Mouse (Mus musculus): ENCODE data around the gene Hmgn3. TPM values are rescaled to one million over a fixed set of nuclear protein-coding genes. Genes with fewer than 3 reads are reported as not detected.
A peak's percentile ranks its signal among the peaks of the same experiment; 100 is the strongest.
"Not testable (repeated sequence)": the region's sequence is repeated elsewhere in the genome, so short reads cannot be mapped to it uniquely, and the experiment has no call there.

Gene Hmgn3
- total RNA-seq (2021) = 10 to 100 TPM; 55.5 to 82.5 TPM
- long read RNA-seq, experiment 1, transcript Hmgn3-203 (5 exons, 1,391 nt) = minor isoform, 25 of 126 reads
- long read RNA-seq, experiment 1, transcript Hmgn3-202 (6 exons, 983 nt) = minor isoform, 29 of 126 reads
- long read RNA-seq, experiment 1, transcript Hmgn3-201 (6 exons, 862 nt) = major isoform, 52 of 126 reads
- long read RNA-seq, experiment 1, transcript Hmgn3-208 (2 exons, 560 nt) = minor isoform, 7 of 126 reads
- long read RNA-seq, experiment 1, partial matches to known transcripts = 5 of 126 reads
- long read RNA-seq, experiment 1, other reads (novel, unspliced or antisense) = 7 of 126 reads
- long read RNA-seq, experiment 2, transcript Hmgn3-202 (6 exons, 983 nt) = minor isoform, 23 of 86 reads
- long read RNA-seq, experiment 2, transcript Hmgn3-203 (5 exons, 1,391 nt) = minor isoform, 19 of 86 reads
- long read RNA-seq, experiment 2, transcript Hmgn3-208 (2 exons, 560 nt) = minor isoform, 11 of 86 reads
- long read RNA-seq, experiment 2, transcript Hmgn3-201 (6 exons, 862 nt) = major isoform, 26 of 86 reads
- long read RNA-seq, experiment 2, partial matches to known transcripts = 5 of 86 reads
- long read RNA-seq, experiment 2, other reads (novel, unspliced or antisense) = 2 of 86 reads

GRCm38 (mm10) chr9:83146446-83147188 is at the start of gene Hmgn3:
Gene Hmgn3 (minus strand): TSS chr9:83146685.
- peak; percentile 95 for DNase-seq

- DNase-seq = no peak
These were observed 49.3 kb upstream of the Hmgn3 start for GRCm38 (mm10) chr9:83195765-83196164.

DNA sequence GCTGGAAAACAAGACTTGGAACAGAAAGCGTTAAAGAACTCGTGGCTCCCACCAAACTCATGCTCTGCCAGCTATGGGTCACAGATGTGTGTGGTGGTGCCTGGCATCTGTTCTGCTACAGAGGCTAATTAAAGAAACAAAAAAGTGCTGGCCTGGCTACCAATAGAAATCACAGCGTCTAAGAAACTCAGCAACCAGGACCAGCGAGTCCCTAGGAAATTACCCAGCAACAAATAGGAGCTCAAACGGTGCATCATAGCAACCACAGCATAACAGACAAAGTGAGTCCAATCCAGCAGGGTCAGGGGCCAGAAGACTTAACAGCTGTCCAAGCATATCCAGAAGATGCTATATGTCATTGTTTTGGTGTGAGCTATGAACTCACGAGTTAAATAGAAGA is 48.5 kb upstream of the Hmgn3 start:
- DNase-seq = no peak

DNA sequence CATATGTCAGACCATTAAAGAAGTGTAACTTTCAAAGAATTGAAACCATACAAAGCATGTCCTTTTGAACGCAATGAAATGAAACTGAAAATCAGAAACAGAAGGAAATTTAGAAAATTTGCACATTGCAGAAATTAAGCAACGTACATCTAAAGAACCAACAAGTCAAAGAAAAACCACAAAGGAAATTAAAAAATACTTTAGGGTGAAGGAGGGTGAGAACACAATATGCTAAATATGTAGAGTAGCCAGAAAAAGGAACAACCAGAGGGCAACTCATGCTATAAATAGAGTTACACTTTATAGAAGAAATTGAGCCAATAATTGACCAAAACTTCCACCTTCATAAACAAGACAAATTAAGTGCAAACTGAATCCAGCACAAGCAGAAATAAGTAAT is 41.3 kb upstream of the Hmgn3 start:
- DNase-seq = no peak

- peak; percentile 74 for DNase-seq
These were observed 667 bp downstream of the Hmgn3 start for GRCm38 (mm10) chr9:83145591-83146445.

GRCm38 (mm10) chr9:83129831-83130230 is 16.7 kb downstream of the Hmgn3 start:
- no peak for DNase-seq

GRCm38 (mm10) chr9:83127840-83128239 is 18.6 kb downstream of the Hmgn3 start:
- no peak for DNase-seq

DNA sequence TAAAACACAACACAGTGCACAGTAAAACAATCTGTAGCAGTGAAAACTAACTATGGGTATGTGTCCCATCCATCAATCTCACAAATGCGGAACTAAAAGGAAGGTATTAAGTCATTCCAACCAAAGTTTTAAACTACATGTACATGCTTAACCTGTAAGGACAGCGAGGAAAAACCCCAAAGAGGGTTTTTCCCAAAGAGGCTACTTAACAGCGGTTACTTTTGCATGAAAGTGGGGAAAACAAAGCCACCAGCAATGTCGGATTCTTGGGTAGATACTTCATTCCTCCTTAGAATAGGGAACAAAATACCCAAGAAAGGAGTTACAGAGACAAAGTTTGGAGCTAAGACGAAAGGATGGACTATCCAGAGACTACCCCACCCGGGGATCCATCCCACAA is 20.0 kb downstream of the Hmgn3 start:
- DNase-seq = not testable (repeated sequence)

- no peak for DNase-seq
These were observed 27.3 kb downstream of the Hmgn3 start for GRCm38 (mm10) chr9:83119211-83119610.

DNA sequence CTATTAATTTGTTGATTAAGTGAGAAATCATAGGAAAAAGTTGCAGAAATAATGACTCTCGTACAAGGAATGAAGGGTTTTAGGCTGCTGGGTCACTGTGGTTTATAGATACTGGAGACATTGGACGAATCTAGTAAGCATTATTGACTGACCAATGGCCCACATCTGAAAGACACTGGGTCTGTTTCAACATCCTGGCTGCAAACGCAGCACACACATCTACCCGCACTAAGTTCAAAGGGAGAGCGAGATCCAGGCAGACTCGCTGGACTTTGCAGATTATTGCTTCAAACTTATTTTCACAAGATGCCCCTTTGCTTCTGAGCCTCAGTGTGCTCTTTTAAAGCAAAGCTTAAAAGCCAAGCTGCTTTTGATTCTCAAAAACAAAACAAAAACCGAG is 29.0 kb downstream of the Hmgn3 start:
- no peak for DNase-seq

- DNase-seq = no peak
These were observed 29.6 kb downstream of the Hmgn3 start for GRCm38 (mm10) chr9:83116774-83117474.

GRCm38 (mm10) chr9:83115676-83116075 is 30.8 kb downstream of the Hmgn3 start:
- no peak for DNase-seq

DNA sequence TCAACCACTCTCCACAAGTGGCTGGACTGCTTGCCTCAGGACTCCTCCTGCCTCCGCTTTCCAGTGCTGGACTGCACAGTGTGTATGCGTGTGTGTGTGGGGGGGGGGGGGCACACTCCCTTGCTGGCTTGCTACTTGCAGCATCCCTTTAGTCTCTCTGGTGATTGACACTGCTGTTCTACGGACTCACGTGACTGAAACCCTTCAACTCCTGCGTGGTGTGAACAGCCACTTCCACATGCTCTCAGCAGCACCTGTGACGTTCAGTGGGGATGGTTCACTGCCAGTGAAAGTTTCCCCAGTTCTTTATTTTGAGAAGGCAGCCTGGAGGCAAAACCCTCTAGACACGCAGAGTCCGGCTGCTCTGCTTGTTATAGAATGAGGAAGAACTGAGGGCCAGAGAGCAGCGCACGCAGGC is 32.7 kb downstream of the Hmgn3 start:
- no peak for DNase-seq

GRCm38 (mm10) chr9:83112305-83112768 is 34.1 kb downstream of the Hmgn3 start:
- DNase-seq = no peak

DNA sequence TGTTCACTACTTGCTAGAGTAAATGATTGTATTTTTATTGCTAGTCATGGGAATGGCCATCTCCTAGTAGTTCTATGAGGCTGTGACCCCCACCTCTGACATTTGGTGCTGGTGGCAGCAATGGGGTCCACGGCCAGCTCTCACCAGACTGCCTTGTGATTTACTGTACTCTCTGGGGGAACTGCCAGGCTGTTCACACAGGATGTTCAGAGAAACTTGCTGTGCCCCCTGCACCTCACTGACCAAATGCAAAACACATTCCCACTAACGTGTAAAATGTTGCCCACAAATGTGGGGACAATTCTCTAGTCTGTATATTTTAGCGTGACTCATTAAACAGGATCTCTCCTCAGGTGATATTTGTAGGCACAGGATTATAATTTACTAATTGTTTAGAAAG is 34.7 kb downstream of the Hmgn3 start:
- DNase-seq = no peak

DNA sequence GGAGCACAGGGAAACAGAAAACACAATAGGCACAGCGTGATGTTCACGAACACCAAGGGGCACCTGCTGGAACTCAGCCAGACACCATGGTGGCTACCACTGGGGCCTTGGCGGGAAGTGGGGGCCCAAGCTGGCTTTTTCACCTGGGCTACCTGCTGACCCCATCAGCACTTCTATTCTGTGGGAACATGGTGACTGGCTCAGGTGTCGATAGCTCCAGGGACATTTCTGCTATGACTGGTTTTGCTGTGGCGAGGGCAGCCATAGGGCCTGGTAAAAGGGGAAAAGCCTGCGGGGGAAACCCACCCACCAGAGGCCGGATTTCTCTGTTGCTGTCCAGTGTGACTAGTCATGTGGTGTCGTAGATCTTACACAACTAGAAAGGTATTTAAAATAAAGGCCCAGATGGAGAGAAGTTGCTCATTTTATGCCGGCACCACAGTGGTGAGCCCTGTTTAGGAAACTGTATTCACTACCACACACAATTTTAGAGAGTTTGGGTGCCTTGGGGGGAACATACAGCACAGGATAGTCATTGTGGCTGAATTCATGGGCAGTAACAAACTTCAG is 35.3 kb downstream of the Hmgn3 start:
- no peak for DNase-seq

GRCm38 (mm10) chr9:83110406-83111116 is 35.9 kb downstream of the Hmgn3 start:
- DNase-seq = no peak

- no peak for DNase-seq
These were observed 36.8 kb downstream of the Hmgn3 start for GRCm38 (mm10) chr9:83109705-83110104.

DNA sequence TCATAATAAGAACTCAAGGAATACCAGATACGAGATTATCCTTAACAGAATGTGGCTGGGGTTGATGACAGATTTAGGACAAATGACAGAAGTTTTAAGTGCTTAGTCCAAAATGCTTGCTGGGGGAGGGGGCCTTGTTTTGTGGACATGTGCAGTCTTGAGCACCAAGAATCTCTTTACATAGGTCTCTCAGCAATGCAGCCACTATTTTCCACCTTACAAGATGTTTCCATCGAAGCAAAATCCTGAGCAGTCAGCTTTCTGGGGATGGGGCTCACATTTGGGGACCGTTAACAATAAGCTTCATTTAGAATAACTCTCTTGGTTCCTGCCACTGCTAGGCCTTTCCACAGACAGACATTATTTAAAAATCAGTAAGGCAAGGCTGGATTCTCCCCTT is 37.7 kb downstream of the Hmgn3 start:
- no peak for DNase-seq

GRCm38 (mm10) chr9:83103785-83104184 is 42.7 kb downstream of the Hmgn3 start:
- peak; percentile 9 for DNase-seq

Data from adrenal gland, postnatal 10 days (tissue).